Mouse (Mus musculus): ENCODE results near the gene Rnpep. TPM values are rescaled to one million over a fixed set of nuclear protein-coding genes. Genes with fewer than 3 reads are reported as not detected.

Rnpep gene
- polyA plus RNA-seq (2014; fragmentation: Illumina TruSeq; extraction: RNeasy Lipid Tissue Mini Kit (QIAGEN cat#74804); ENCODE audit: low read depth, low replicate concordance): 13.6 TPM

DNA sequence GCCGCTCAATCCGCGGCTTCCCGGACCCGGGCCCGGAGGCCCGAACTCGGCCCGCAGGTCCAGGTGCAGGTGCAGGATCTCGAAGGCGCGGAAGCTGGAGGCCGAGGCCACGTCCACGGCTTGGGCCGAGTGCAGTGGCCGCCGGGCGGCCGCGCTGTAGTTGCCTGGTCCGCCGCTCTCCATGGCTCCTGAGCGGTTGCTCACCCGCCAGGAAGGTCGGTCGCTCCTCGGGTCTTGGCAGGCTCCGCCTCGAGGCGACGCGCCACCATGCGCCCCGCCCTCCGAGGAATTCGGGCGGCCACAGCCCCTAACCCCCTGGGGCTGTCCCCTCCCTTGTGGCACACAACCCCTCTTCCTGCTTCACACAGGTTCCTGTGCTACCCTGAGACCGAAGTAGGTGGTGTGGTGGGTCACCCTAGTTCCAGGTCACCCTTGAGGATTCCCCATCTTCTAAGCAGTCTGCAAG lies at the start of gene Rnpep:
Rnpep (minus strand) TSS at position 259 of the 466 bp plus-strand sequence.

DNA sequence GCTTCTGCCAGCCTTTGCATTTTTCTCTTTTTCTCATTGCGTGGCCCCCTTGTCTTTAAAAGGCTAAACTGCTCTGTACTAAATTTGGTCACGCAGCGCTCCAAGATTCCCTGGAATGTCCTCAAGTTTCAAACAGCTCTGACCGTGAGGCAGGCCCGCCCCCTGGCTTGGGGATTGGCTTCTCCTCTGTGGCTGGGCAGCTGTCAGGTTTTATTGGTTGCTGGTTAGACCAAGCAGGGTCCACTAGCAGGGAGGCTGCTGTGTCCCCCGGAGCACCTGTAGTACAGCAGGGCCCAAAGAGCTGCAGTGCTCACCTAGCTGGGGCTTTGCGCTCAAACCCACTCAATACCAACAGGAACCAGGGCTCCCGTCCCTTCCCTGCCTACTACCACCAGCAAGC lies 40.7 kb upstream of the Rnpep start, which contains the start of gene Lmod1:
Lmod1 (plus strand) TSS at position 237 of the 400 bp plus-strand sequence.

DNA sequence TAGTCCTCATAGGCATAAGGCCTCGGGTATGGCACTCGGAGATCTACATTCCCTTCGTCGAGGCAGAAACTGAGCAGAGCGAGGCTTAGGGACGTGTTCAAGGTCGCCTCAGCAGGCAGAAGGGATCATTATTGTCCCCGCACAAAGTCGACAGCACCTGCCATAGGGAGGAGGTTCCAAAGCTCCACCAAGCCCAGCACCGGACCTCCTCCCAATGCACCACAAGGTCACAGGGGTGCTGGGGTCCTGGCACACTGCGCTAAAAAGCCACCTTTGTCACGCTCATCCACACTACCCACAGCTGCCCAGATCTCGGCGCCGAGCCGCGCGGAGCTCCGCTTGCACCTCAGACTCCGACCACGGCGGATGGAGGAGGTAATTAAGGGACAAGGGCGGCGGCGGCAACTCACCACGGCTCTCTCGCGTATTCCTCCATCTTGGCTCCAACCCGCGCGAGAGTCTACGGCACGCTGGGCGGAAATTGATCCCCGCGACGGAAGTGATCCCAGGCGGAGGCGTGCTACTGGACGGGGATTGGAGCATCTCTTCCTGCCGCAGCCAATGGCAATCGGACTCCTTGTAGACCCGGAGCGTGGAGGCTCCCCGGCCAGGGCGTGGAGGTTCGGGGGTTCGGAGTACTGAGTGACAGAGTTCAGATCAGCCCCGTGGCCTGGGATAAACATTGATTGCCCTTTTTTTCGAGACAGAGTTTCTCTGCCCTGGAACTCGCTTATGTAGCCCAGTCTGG lies 29.6 kb upstream of the Rnpep start, which contains the start of gene Timm17a:
Timm17a (minus strand) TSS at position 495 of the 748 bp plus-strand sequence.

DNA sequence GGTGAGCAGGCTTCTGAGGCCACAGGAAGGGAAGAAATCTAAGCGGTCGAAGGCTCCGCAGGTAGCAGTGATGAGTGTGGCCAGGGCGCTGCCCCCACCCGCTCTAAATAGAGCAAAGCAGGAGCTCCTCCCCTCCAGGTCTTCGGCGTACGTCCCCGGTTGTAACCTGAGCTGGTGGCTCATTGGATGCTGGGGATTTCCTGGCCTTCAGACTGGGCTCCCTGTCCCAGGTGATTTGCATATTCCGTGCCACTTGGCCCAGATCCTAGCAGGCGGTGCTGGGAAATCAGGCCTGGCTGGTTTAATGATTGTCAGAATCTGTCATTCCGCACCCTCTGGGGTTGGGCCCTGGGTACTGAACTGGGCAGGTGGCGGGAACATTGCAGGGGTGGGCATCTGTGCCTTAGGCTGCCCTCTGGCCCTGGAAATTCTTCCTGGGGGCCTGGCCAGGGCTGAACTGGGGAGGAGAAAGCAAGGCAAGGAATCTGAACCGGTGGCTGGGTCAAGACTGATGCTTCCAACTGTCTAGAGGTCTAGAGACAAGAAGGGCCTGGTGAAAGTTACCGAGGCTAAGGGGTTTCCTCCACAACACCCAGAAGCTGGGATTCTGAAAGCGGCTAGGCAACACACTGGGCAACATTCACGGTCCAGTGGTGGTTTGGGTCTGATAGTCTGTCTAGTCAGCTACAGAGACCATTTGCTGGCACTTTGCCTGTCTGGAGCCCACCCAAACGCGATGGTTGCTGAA lies 25.3 kb downstream of the Rnpep start, which contains the start of gene Elf3:
Elf3 (minus strand) TSS at position 189 of the 748 bp plus-strand sequence.

Other genes with a start within 250 kb of the Rnpep start
- gene Lgr6, start 178.8 kb downstream of the Rnpep start, polyA plus RNA-seq (2014; fragmentation: Illumina TruSeq; extraction: RNeasy Lipid Tissue Mini Kit (QIAGEN cat#74804); ENCODE audit: low read depth, low replicate concordance): 2.6 TPM
- gene Ptpn7, start 151.4 kb downstream of the Rnpep start, polyA plus RNA-seq (2014; fragmentation: Illumina TruSeq; extraction: RNeasy Lipid Tissue Mini Kit (QIAGEN cat#74804); ENCODE audit: low read depth, low replicate concordance): 0.90 TPM
- gene Arl8a, start 137.3 kb downstream of the Rnpep start, polyA plus RNA-seq (2014; fragmentation: Illumina TruSeq; extraction: RNeasy Lipid Tissue Mini Kit (QIAGEN cat#74804); ENCODE audit: low read depth, low replicate concordance): 6.6 TPM
- not detected for gene Gpr37l1, start 116.4 kb downstream of the Rnpep start, polyA plus RNA-seq (2014; fragmentation: Illumina TruSeq; extraction: RNeasy Lipid Tissue Mini Kit (QIAGEN cat#74804); ENCODE audit: low read depth, low replicate concordance)
- gene Elf3, start 25.5 kb downstream of the Rnpep start, polyA plus RNA-seq (2014; fragmentation: Illumina TruSeq; extraction: RNeasy Lipid Tissue Mini Kit (QIAGEN cat#74804); ENCODE audit: low read depth, low replicate concordance): not detected
- gene Timm17a, start 29.7 kb upstream of the Rnpep start, polyA plus RNA-seq (2014; fragmentation: Illumina TruSeq; extraction: RNeasy Lipid Tissue Mini Kit (QIAGEN cat#74804); ENCODE audit: low read depth, low replicate concordance): 44.9 TPM
- gene Lmod1, start 40.7 kb upstream of the Rnpep start, polyA plus RNA-seq (2014; fragmentation: Illumina TruSeq; extraction: RNeasy Lipid Tissue Mini Kit (QIAGEN cat#74804); ENCODE audit: low read depth, low replicate concordance): 0.46 TPM
- not detected for gene Shisa4, start 91.2 kb upstream of the Rnpep start, polyA plus RNA-seq (2014; fragmentation: Illumina TruSeq; extraction: RNeasy Lipid Tissue Mini Kit (QIAGEN cat#74804); ENCODE audit: low read depth, low replicate concordance)
- 18.3 TPM for gene Ipo9, start 146.4 kb upstream of the Rnpep start, polyA plus RNA-seq (2014; fragmentation: Illumina TruSeq; extraction: RNeasy Lipid Tissue Mini Kit (QIAGEN cat#74804); ENCODE audit: low read depth, low replicate concordance)

All from testis, adult 10 weeks (tissue).